ENCODE assay signal across 2 mouse cellular contexts in genomic region chr17:61256526-61256925, GRCm38 (mm10).
DNase-seq lines count a peak whose midpoint lies in the region; ATAC-seq and TF ChIP-seq lines count a peak whose summit lies in the region.
"Not testable (repeated sequence)": the region's sequence is repeated elsewhere in the genome, so short reads cannot be mapped to it uniquely, and the experiment has no call there.

No protein-coding gene starts in this region.

- not testable (repeated sequence) for H3K36me3 ChIP-seq in lung, embryonic 14.5 days (ENCODE audit: insufficient read depth); lung, embryonic 16.5 days (ENCODE audit: control insufficient read depth, insufficient read depth, low read length)

- DNase-seq in lung, embryonic 14.5 days = peak; percentile 64

- not testable (repeated sequence) for TF ChIP-seq CTCF in lung, embryonic 14.5 days (IDR thresholded peaks at IDR 0.05; ENCODE audit: low read depth)

- not testable (repeated sequence) for H3K27me3 ChIP-seq in lung, embryonic 14.5 days (ENCODE audit: insufficient read depth, low read length); lung, embryonic 16.5 days (ENCODE audit: control insufficient read depth, insufficient read depth, low read depth, low read length)

- H3K9ac ChIP-seq in lung, embryonic 14.5 days; lung, embryonic 16.5 days (ENCODE audit: low read length): not testable (repeated sequence)

- H3K9me3 ChIP-seq in lung, embryonic 14.5 days (ENCODE audit: low read depth, low read length); lung, embryonic 16.5 days (ENCODE audit: control insufficient read depth, low read length): not testable (repeated sequence)

- not testable (repeated sequence) for H3K4me2 ChIP-seq in lung, embryonic 14.5 days; lung, embryonic 16.5 days (ENCODE audit: low read depth, low read length)

- not testable (repeated sequence) for H3K4me3 ChIP-seq in lung, embryonic 14.5 days (ENCODE audit: low read depth, low read length); lung, embryonic 16.5 days (ENCODE audit: low read length)

- peak; percentile 80; the same call in 1 of the 2 replicates for ATAC-seq in lung, embryonic 14.5 days (ENCODE audit: insufficient read depth)
- ATAC-seq in lung, embryonic 16.5 days (ENCODE audit: low read depth) = peak; percentile 26; the same call in 1 of the 2 replicates

- WGBS in lung, embryonic 14.5 days = 27% methylated on average over 1 of the region's 1 CpGs
- WGBS in lung, embryonic 16.5 days = 44% methylated on average over 1 of the region's 1 CpGs

- not testable (repeated sequence) for H3K4me1 ChIP-seq in lung, embryonic 14.5 days (ENCODE audit: insufficient read depth); lung, embryonic 16.5 days (replicated peaks; ENCODE audit: control insufficient read depth, insufficient read depth, low read length)

- H3K27ac ChIP-seq in lung, embryonic 14.5 days (ENCODE audit: low read depth); lung, embryonic 16.5 days (ENCODE audit: low read length): not testable (repeated sequence)
